Mouse (Mus musculus) cortical plate, adult 2 months (tissue): ENCODE measurements around the gene Hspa12a. TPM values are rescaled to one million over a fixed set of nuclear protein-coding genes. Genes with fewer than 3 reads are reported as not detected.

ENCODE experiments used
- H3K27ac ChIP-seq: fragments of 200-500 bp; 2 replicates; pipeline ENCODE4 v1.5.1; 2012; ENCODE audit warnings: low read length, control low read depth, inconsistent platforms; ENCODE audit not compliant: insufficient read depth
- H3K4me1 ChIP-seq: fragments of 200-500 bp; 2 replicates; pipeline ENCODE4 v1.6.1; 2011; ENCODE audit warnings: low read length; ENCODE audit not compliant: control insufficient read depth, insufficient read depth
- H3K4me3 ChIP-seq: fragments of 200-500 bp; 2 replicates; pipeline ENCODE4 v1.5.1; 2011; ENCODE audit warnings: mild to moderate bottlenecking, low read length, control low read depth; ENCODE audit not compliant: insufficient read depth
- CTCF ChIP-seq: fragments of 200-500 bp; IDR thresholded peaks from 2 replicates; pipeline ENCODE4 v1.5.1; 2011; ENCODE audit warnings: mild to moderate bottlenecking, control low read depth, low read length; ENCODE audit not compliant: insufficient read depth; ENCODE audit errors: extremely low read depth
- POLR2A ChIP-seq: fragments of 200-500 bp; IDR thresholded peaks from 2 replicates; pipeline ENCODE4 v1.6.1; 2011; ENCODE audit warnings: mild to moderate bottlenecking, low read length, control low read depth; ENCODE audit not compliant: insufficient read depth; ENCODE audit errors: extremely low read depth
- polyA plus RNA-seq: library from polyadenylated mRNA; depleted of rRNA; stranded (reverse); fragments of >200 nt; gene quantifications from 2 replicates; pipeline ENCODE4 v1.2.3, GENCODE M21; 2012

Hspa12a gene
- polyA plus RNA-seq, 1 experiment, result 122 TPM

GRCm38 (mm10) chr19:58810536-58810935 lies 132.9 kb downstream of the Hspa12a start:
- TF ChIP-seq CTCF (no peak), POLR2A (no peak)
- Histone ChIP-seq H3K4me1 (peaks cover 12% of the 10 kb centered on the region), H3K27ac (no peak overlapping the region), H3K4me3 (no peak overlapping the region)

- Histone ChIP-seq H3K4me3 (no peak overlapping the region), H3K4me1 (peaks cover 8% of the 10 kb centered on the region), H3K27ac (no peak overlapping the region)
- TF ChIP-seq POLR2A (no peak), CTCF (no peak)
Observed at GRCm38 (mm10) chr19:58808864-58809263, 134.6 kb downstream of the Hspa12a start.

- TF ChIP-seq CTCF (peak; percentile 84), POLR2A (no peak)
- Histone ChIP-seq H3K27ac (no peak overlapping the region), H3K4me3 (no peak overlapping the region), H3K4me1 (peaks cover 8% of the 10 kb centered on the region)
Observed at GRCm38 (mm10) chr19:58806364-58806763, 137.1 kb downstream of the Hspa12a start.

- no peak overlapping the region for H3K4me3 ChIP-seq
- TF ChIP-seq POLR2A (no peak), CTCF (no peak)
- peaks cover 5% of the 10 kb centered on the region for H3K4me1 ChIP-seq
- H3K27ac ChIP-seq, result no peak overlapping the region
Observed at GRCm38 (mm10) chr19:58805191-58805779, 138.2 kb downstream of the Hspa12a start.

- Histone ChIP-seq H3K4me1 (no peaks in the 10 kb centered on the region; the same call in 1 of the 2 replicates), H3K4me3 (no peak overlapping the region), H3K27ac (no peak overlapping the region)
- TF ChIP-seq CTCF (no peak), POLR2A (no peak)
Observed at GRCm38 (mm10) chr19:58795114-58795669, 148.3 kb downstream of the Hspa12a start.

- Histone ChIP-seq H3K4me1 (peaks cover 1% of the 10 kb centered on the region; the same call in 1 of the 2 replicates), H3K4me3 (no peak within 1 kb of the TSS), H3K27ac (no peak within 1 kb of the TSS)
- no peak for TF ChIP-seq POLR2A
- no peak for TF ChIP-seq CTCF
Observed at GRCm38 (mm10) chr19:58794284-58794683, 149.2 kb downstream of the Hspa12a start, which contains the start of gene 1700019N19Rik. TSS of gene 1700019N19Rik (minus strand) at chr19:58794461.

- peaks cover 3% of the 10 kb centered on the region; the same call in 1 of the 2 replicates for H3K4me1 ChIP-seq
- TF ChIP-seq CTCF (no peak), POLR2A (no peak)
- H3K4me3 ChIP-seq, result no peak overlapping the region
- H3K27ac ChIP-seq, result no peak overlapping the region
Observed at GRCm38 (mm10) chr19:58789194-58789593, 154.3 kb downstream of the Hspa12a start.

GRCm38 (mm10) chr19:58783938-58784337 lies 159.5 kb downstream of the Hspa12a start:
- Histone ChIP-seq H3K27ac (no peak overlapping the region), H3K4me3 (no peak overlapping the region), H3K4me1 (no peaks in the 10 kb centered on the region)
- TF ChIP-seq CTCF (no peak), POLR2A (no peak)

GRCm38 (mm10) chr19:58781566-58781965 lies 161.9 kb downstream of the Hspa12a start:
- Histone ChIP-seq H3K4me1 (no peaks in the 10 kb centered on the region), H3K27ac (no peak overlapping the region), H3K4me3 (no peak overlapping the region)
- TF ChIP-seq CTCF (no peak), POLR2A (no peak)

GRCm38 (mm10) chr19:58776461-58776860 lies 167.0 kb downstream of the Hspa12a start:
- no peak for TF ChIP-seq POLR2A
- TF ChIP-seq CTCF, result no peak
- no peaks in the 10 kb centered on the region for H3K4me1 ChIP-seq
- no peak overlapping the region for H3K4me3 ChIP-seq
- no peak overlapping the region for H3K27ac ChIP-seq

- Histone ChIP-seq H3K27ac (no peak overlapping the region), H3K4me1 (no peaks in the 10 kb centered on the region), H3K4me3 (no peak overlapping the region)
- TF ChIP-seq CTCF (no peak), POLR2A (no peak)
Observed at GRCm38 (mm10) chr19:58767329-58767728, 176.1 kb downstream of the Hspa12a start.
